Mouse (Mus musculus): ENCODE measurements around the gene N4bp2l1.

N4bp2l1 gene

DNA sequence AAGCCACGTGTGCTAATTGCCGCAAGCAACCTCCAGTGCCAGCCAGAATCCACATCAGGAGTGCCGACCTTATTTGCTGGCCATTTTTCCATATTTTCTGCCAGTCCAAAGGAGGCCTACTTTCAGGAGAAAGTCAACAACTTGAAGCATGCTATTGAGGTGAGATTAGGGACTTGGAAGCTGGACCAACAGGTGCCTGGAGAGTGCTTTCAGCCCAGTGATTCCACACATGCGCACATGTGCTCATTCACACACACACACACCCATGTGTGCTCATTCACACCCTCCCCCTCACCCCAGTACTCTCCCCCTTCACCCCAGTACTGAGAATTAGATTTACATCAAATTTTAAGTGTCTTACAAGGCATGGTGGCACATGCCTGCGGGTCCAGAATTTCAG lies 30.0 kb downstream of the N4bp2l1 start:
- no peak for DNase-seq (ENCODE audit: low read depth, low spot score)

DNA sequence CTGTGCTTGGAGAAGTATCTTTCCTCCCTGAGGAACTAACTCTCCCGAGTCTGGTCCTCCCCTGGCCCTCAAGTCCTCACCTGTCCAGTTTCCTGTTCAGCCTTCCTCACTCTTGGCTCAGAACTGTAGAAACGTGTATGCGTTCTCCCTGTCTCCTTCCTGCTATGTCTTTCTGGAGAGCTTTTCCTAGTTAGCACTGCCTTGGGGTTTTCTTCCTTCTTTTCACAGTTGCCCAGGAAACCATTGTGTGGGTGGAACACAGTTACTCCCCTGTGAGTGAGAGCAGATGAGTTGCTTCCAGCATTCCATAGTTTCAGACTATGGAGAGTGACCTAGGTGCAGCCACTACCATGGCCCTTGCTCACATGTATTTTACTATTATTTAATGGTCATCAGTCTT lies 30.8 kb downstream of the N4bp2l1 start:
- DNase-seq (ENCODE audit: low read depth, low spot score) = peak; percentile 85

DNA sequence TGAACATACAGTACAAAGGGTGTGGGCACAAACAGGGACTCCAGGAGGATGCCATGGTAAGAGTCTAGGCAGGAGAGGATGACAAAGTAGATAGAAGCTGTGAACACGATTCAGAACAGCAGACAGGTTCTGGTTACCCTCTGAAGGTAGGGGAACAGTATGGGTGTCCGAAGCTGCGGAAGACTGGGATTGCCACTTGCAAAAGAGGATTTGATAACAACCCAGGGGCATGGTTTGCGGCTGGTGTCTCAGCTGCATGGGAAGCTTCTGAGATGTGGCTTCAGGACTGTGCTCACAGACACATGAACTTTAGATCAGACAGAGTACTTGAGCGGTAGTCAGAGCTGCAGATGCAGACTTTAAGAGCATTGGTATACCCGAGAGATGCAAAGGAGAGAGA lies 32.6 kb downstream of the N4bp2l1 start:
- no peak for DNase-seq (ENCODE audit: low read depth, low spot score)

DNA sequence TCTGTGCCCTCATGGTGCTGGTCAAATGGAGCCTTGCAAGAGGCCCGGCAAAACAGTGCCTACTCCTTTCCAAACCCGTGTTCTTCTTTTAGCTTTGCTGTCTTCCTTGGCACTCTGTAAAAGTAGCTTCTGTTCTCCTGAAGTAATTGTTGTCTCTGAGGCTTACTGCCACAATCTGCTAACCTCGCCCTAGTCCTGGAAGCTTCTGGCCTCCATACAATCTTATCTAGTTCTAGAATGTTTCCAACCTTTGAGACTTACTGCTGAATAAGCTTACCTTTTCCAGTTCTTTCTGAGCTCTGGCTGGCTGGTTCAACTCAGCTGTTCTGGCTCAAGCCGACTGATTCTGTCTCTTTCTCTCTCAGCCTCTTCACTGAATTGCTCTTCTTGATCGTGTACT lies 35.2 kb downstream of the N4bp2l1 start:
- no peak for DNase-seq (ENCODE audit: low read depth, low spot score)

DNA sequence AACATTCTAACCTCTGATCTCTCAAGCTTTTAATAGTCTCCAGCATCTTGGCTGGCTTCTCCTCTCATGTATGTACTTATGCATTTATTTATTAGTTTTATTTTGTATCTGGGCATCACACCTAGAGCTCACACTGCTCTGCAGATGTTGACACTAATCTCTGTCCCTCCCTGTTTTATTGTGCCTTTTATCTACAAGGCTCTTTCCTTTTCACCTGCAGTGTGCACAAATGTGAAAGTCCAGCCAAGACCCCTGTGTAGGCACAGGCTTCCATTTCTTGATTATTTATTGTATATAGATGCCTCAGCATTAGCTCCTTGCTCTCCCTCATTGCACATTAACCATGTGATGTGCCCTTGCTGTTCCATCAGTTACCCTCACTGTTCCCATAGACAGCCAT lies 35.6 kb downstream of the N4bp2l1 start:
- no peak for DNase-seq (ENCODE audit: low read depth, low spot score)

DNA sequence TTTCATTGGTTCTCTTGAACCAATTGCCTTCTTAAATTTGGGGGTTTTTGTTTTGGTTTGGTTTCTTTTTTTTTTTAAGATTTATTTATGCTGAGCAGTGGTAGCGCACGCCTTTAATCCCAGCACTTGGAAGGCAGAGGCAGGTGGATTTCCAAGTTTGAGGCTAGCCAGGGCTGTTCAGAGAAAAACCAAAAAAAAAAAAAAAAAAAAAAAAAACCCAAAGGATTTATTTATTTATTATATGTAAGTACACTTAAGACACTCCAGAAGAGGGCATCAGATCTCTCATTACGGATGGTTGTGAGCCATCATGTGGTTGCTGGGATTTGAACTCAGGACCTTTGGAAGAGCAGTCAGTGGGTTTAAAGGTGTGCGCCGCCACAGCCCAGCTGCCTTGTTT lies 36.1 kb downstream of the N4bp2l1 start:
- DNase-seq (ENCODE audit: low read depth, low spot score) = no peak

DNA sequence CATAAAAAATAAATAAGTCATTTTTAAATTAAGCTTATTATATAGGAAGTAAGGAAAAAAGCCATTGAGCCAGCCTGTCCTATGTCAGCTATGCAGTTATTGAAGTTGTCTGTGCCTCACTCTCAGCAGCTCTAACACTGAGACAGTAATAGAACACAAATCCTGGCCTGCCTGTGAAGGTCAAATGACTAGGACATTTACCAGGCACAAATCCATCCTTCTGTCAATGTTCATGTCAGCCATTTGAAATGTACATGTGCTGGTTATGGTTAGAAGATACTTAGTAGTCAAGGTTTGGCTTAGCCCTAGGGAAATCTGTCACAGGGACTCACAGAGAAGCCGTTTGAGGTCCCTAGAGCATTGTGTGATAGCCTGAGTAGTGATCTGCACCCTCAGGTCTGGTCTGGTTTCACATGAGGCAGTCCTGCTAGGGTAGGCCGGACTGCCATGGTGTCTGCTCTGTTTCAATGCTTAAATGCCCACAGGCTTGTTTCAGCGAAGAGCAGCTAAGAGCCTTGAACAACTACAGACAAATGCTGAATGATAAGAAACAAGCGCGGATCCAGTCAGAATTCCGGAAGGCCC lies 37.4 kb downstream of the N4bp2l1 start:
- no peak for DNase-seq (ENCODE audit: low read depth, low spot score)

DNA sequence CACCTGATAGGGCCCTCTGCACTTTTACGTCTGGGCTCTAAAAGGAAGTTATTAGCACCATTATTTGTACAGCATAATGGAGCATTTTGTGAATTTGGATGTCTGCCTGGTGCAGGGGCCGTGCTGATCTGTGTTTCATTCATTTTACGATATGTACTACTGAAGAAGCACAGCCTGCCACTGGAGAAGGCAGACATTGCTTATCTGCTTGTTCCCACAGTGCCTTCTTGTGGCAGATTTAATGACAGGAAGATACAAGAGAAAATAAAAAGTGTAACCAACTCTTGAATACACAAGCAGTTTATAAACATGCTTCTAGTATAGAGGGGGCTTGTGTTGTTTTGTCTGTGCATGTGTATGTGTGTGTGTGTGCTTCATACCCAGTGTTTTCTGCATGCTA lies 45.4 kb downstream of the N4bp2l1 start:
- DNase-seq (ENCODE audit: low read depth, low spot score) = peak; percentile 58

DNA sequence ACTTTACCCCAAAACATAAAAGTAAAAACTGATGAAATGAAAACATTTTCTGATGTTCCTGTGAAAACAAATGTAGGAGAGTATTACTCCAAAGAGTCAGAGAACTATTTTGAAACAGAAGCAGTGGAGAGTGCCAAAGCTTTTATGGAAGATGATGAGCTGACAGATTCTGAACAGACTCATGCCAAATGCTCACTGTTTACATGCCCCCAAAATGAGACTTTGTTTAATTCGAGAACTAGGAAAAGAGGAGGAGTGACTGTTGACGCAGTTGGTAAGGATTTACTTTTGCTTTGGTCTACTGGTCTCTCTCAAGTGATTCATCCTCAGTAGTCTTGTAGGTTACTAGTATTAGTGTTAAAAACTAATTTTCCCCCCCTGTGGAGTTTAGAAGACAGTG lies 53.8 kb downstream of the N4bp2l1 start:
- peak; percentile 44 for DNase-seq (ENCODE audit: low read depth, low spot score)

DNA sequence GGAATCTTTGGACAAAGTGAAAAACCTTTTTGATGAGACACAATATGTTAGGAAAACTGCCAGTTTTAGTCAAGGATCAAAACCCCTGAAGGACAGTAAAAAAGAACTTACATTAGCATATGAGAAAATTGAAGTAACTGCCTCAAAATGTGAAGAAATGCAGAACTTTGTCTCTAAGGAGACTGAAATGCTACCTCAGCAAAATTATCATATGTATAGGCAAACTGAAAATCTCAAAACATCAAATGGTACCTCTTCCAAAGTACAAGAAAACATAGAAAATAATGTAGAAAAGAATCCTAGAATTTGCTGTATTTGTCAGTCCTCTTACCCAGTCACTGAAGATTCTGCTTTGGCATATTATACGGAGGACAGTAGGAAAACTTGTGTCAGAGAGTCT lies 55.7 kb downstream of the N4bp2l1 start:
- DNase-seq (ENCODE audit: low read depth, low spot score) = no peak

DNA sequence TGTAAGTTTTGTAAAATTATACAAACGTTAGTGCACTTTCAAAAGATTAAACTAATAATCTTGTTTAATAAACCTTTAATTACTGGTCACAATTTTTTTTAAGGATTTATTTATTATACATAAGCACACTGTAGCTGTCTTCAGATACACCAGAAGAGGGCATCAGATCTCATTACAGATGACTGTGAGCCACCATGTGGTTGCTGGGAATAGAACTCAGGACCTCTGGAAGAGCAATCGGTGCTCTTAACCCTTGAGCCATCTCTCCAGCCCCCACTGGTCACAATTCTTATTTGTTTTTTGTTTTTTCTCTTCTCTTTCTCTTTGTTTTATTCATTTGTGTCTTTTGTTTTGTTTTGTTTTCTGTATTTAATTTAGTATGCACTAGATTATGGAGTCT lies 71.7 kb downstream of the N4bp2l1 start:
- no peak for DNase-seq (ENCODE audit: low read depth, low spot score)

DNA sequence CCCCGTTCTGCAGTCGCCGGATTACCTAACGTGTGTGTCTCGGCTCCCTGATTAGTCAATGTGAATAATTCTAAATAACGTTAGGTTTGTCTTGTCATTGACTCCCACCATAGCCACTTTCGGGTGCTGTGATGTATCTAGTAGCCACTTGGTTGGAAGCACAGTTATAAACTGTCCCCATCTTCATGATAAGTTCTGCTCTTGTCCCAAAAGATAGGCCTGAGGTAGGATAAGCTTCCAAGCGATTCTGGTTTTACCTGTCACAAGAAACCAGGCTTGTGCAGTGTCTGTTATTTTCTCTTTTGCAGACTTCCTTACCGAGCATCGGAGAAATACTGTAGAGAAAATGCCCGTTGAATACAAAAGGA lies 74.1 kb downstream of the N4bp2l1 start:
- no peak for DNase-seq (ENCODE audit: low read depth, low spot score)

DNA sequence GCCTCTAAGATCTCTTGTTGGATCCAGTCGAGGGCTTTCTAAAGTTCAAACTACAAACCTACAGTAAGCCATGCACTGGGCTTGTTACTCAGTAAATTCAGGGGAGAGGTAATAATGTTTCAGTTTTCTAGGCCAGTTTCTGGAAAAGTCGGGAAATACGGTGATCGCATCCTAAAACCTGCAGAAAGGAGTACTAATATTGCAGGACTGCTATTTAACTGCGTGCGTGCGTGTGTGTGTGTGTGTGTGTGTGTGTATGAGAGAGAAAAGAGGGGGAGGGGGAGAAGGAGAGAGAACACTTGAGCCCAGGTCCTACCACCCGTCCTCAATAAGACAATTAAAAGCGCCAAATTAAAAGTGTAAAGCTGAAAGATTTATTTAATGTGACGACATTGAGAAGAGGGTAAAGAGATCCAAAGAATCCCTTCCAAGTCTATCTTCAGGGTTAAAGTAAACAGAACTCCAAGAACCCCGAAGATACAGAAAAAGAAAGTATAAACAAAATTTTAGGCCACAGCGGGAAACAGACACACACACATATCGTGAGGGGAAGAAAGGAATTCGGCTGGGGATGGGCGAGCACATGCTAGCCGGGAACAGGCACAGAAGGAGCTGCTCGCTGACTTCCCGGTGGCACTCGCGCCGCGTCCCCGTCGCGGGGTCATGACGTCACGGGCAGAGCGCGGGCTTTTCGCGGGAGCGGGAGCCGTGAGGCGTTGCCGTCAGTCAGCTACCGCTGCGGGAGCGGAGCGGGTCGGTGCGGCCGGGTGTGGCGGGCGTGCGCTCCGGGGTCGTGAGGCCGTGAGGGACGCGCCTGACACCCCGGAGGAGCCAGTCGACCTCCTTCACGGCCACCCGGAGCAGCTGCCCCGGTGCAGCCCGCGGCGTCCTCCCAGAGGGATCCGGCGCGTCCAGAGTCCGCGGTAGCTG lies 74.8 kb downstream of the N4bp2l1 start, which contains the start of gene Brca2:
Brca2 (plus strand) TSS at position 694 of the 930 bp plus-strand sequence.
- peak; percentile 95 for DNase-seq (ENCODE audit: low read depth, low spot score)
